Mouse (Mus musculus) megakaryocyte-erythroid progenitor cell, adult 5-6 weeks (primary cell): Measurements from ENCODE around the gene Slc6a12. TPM values are rescaled to one million over a fixed set of nuclear protein-coding genes. Genes with fewer than 3 reads are reported as not detected.

Experiments used
- ATAC-seq: replicated peaks from 2 replicates; pipeline ENCODE4 v1.8.0; 2016; ENCODE audit warnings: mild to moderate bottlenecking, inconsistent platforms; ENCODE audit not compliant: severe bottlenecking, poor library complexity, low FRiP score, low TSS enrichment
- total RNA-seq, 2 experiments: library from RNA; stranded (forward) in 1 of 2; stranded (reverse) in 1 of 2; fragments of 200-1000, 215-1000 nt in 1 of 2; fragments of >200 nt in 1 of 2; fragmentation: Nextera tagmentation in 1 of 2; gene quantifications; 2 replicates each; pipeline ENCODE4 v1.2.3; 2014 to 2017

The Slc6a12 gene
- total RNA-seq, 2 experiments from 2014 or later: not detected

DNA sequence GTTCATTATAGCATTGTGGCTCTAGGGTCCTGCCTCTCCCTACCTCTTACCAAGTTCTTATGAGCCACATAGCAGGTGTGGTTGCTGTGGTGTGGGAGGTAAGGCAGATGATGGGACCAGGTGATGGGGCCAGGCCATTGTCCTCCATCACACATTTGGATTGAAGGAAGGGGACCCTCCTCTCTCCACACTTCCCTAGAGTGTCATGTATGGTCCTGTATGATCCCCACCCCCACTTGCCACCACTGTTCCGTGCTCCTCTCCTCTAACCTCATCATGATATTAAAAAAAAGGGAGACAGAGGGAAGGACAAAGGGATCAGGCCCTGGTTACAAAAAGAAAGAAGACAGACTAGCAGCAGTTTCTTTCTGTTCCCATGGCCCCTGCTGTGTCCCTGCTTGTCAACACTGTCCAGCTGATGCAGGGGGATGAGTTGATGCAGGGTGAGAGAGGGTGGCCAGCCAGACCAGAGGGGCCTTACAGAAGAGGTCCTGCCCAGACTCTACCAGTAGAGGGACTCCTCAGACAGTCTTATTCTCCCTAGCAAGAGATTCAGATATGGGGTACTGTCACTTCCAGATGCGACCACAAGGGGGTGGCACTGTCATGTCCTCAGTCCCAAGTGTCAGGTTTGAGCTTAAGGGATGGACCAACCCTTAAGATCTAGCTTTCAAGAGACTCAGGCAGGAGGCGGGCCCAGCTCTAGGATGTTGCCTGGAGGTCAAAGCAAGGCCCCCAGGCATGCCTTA, 4.9 kb upstream of the Slc6a12 start:
- peak; percentile 89 for ATAC-seq

DNA sequence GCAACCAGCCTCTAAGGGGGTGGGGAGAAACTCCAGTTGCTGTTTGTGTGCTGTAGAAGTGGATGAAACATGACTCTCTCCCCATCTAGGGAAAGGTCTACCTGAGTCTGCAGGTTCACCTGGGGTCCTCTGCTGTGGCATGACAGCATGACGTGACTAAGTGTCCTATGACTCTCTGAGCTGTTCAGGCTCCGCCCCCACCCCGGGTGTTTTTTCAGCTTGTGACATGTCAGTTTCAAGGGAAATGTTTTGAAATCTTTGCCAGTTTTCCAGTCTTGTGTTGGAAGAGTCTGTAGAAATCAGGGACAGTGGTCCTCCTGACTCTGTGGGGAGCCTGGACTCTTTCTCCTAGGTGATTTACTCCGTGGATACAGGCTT, 4.4 kb upstream of the Slc6a12 start:
- ATAC-seq: no peak

DNA sequence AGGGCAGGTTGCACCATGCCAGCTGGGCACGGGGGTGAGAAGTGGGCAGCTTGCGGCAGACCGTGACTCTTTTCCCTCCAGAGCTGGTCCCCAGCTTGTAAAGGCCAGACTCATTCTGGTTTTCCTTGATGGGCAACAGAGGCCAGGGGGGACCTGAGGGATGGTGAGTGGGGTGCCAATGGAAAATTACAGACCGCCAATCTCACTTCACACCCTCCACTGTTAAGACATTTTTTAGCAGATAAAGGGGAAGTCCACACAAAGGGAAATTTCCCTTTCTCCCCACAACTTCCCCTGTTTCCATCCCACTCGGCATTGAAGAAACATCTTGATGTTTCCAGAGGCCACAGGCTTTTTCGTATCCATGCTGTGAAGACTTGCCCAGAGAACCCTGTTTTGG, 1.2 kb upstream of the Slc6a12 start:
- ATAC-seq: no peak

DNA sequence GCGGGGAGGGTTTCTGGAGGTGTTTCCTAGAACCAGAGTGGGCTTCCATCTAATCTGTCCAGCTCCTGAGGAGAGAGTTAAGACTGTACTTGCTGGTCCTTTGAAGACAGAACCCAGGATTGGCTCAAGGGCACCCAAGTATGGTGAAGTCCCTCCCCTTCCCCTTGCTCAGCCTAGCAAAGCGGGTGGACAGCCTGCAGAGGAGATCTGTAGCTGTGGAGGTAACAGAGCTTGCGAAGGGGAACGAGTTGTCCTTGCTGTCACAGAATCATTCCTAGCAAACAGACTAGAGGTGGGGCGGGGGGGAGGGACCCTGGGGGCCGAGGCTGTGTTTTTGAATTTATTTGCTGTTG, 871 bp downstream of the Slc6a12 start:
- ATAC-seq: no peak

DNA sequence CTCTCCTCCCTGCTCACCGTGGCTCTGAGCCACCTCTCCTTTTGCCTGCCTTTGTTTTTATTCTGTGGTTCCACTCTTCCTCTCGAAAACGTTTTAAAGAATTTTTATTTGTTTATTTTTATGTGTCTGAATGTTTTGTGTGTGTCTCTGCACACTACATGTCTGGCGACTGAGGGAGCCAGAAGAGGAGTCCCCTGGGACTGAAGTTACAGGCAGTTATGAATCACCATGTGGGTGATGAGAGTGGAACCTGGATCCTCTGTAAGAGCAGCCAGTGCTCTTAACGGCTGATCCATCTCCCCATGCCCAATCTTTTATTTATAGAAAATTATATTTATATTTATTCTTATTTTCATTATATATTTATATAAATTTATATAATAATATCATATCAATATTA, 1.5 kb downstream of the Slc6a12 start:
- no peak for ATAC-seq

DNA sequence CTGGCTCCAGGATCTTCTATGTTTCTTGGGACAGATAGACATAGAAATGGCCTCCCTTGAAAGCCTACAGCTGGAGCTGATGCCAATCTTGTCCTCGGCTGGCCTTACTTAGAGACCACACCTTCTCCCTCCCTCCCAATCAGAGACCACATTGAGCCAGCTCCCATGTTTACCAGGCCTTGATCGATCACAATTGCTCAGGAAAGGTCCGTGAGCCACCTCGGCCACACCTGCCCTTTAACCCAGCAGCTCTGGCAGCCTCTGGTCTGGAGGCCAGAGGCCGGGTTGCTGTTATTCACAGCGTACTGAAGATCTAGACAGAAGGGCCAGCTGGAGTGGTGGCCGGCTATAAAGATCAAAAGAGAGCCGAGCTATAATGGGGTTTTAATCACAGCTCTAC, 3.6 kb downstream of the Slc6a12 start:
- no peak for ATAC-seq

DNA sequence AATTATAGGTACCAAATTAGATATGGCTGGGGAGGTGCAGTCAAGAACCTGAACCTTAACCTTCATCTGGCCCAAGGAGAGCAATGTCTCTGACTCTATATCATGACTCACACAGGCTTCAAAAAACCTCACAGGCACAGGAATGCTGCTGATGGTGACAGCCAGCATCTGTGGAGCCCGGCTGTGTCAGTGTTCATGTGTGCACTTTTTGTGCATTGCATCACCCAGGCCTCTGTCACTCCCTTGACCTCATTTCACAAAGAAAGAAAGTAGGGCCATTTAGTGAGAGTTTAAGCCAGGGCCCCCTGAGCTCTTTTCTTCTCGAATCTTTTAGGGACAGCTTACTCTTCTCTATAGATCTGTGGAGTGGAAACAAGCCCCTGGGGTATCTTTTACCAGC, 9.4 kb downstream of the Slc6a12 start:
- ATAC-seq: no peak

DNA sequence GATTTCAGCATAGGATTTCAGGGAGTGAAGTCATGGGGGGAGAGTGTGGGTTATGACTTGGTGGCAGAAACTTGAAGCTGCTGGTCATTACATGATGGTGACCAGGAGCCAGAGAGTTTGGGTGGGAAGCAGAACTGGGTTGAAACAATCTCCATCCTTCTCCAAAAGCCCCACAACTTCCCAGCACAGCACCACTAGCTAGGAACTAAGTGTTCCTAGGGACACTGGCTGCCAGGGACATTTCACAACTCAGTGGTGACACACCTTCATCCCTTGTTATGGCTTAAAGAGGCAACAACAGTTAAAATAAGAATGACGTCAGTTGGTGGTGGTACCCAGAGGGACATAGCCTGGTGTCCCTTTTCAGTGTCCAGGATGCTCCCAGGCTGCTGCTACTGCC, 13.2 kb downstream of the Slc6a12 start:
- no peak for ATAC-seq

DNA sequence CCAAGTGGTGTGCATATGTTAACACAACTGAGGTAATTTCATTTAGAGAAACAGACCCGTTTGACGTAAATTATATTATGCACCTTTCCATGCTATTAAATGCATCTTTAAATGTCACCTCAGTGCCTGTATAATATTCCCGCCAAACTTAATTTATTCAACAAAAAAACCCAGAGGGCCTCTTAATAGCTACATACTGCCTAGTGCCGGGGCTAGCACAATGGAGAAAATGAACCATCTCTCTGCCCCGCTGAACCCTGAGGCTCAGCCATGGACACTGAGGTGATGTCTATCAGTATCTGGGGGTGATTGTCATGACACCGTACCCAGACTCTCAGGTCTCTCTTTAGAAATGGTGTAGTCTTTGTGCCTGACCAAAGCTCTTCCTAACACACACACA, 14.4 kb downstream of the Slc6a12 start:
- ATAC-seq: no peak

DNA sequence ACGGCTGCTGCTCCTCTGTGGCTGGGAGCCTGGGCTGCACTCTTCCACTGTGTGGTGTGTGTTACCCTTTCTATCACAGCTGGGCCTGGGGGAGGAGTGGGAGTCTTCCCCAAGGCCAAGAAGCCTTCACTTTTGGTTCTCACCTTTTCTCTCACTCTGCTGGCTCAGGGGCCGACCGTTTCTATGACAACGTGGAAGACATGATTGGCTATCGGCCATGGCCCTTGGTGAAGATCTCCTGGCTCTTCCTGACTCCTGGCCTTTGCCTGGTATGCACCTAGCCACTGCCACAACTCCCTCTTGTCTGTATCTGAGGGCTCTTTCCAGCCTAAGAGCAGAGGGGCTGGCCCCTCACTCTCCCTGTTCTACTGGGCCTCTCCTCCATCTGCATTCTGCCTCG, 20.2 kb downstream of the Slc6a12 start:
- ATAC-seq: no peak

DNA sequence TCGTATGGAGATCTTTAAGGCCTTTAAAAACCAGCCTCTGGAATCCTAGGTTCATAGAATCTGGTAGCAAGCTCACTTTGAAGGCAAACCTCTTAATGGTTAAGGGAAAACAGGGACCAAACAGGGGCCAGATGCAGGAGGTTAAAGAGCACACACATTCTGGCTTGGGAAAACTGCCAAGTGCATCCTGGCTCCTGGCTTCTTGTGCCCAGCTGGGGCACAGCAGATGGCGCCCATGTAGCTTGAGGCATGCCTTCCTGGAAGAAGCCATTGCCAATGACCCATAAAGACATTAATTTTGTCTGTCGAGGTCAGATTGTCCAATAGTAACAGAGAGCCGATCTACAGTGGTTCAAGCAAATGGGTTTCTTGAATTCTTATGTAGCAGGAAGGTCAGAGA, 21.1 kb downstream of the Slc6a12 start:
- no peak for ATAC-seq

DNA sequence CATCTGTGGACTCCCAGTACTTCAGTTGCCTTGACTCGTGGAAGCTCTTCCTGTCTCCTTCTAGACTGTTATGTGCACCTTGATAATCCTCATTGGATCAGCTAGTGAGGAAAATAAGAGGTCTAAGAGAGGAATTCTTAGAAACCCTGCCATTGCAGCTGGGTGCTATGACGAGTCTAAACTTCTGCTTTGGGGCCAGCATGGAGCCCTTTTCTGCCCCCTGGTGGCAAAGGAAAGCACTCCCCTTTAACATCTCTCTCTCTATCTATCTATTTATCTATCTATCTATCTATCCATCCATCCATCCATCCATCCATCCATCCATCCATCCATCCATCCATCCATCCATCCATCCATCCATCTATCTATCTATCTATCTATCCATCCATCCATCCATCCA, 23.7 kb downstream of the Slc6a12 start:
- ATAC-seq: 0 out of 2 replicates have a peak, but pooled peaks have one; percentile 50

DNA sequence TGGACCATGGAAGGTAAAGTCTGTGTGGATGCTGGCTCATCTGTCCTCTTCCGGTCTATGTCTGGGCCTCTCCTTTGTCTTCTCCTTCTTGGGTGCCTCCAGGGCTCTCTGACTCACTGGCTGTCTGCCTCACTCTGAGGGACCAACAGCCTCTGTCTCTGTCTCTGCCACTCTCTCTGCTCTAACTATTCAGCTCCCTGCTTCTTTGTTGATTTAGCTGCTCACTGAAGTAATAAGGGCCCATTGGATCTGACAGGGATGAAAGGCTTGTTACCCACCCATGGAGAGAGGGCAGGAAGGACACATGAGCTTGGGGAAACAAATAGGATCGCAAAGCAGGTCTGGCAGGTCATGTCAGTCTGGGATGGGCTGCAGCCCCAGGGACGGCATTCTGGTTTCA, 24.2 kb downstream of the Slc6a12 start:
- ATAC-seq: no peak

DNA sequence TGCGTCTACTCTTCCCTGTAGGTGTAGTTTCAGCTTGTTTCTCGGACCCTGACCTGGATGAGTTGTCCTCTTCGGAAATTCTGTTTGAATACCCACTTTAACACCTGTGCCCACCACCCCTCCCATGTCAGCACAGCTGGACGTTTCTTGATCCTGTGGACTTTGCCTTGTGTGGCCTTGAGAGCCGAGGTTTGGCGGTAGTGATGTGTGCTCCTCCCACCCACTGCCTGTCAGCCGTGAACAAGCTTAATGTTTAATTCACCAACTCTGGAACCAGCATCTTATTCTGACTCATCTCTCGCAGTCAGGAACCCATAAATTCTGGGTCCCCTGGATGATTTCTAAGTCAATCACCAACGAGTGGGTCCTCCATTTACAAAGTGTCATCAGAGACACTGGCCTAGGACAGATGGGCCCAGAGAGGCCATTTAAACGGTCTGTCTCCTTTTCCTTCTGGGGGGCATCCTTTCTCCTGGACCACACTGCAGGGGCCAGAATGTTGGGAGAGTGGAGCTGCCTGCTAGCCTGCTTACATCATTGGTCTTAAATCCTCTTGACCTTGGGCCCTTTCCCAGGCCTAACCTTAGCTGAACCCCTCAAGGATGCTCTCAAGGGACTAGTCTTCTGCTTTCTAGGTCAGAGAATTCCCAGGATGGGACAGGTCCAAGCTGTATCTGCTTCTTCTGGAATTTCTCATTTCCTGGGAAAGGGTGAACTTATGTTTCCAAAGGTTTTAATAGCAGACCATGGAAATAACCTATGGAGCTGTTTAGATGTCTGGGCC, 28.5 kb downstream of the Slc6a12 start:
- no peak for ATAC-seq

DNA sequence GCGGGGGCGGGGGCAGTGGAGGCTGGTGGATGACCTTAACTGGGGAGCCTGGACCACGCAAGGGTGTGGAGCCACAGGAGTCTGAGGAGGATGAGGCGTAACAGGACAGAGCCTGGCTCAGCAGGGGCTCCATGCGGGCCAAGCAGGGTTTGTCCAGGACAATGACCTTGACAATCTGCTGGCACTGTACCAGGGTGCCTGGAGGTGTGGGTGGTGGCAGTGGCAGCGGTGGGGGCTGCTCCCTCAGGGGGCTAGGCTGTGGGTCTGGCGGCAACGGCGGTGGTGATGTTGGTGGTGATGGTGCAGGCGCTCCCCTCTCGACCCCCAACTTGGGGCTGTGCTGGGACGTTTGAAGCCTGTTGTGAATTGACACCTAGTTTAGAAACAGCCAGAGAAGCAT, 33.3 kb downstream of the Slc6a12 start:
- ATAC-seq: no peak

DNA sequence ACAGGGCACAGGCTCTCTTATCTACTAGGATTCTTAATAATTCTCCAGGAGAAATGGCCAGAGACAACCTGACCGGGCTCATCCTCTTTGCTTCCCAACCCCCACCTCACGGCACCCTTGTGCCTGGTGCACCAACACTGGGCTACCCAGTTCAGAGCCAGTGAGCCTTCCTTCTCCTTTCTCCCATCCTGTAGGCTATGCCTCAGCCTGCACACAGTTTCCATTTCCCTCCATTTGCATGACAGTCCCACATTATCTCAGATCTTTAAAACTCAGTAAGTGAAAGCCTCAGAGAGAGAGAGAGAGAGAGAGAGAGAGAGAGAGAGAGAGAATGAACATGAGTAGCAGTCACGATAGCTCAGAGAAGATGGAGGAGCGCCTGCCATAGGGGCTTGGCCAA, 35.4 kb downstream of the Slc6a12 start:
- ATAC-seq: no peak

DNA sequence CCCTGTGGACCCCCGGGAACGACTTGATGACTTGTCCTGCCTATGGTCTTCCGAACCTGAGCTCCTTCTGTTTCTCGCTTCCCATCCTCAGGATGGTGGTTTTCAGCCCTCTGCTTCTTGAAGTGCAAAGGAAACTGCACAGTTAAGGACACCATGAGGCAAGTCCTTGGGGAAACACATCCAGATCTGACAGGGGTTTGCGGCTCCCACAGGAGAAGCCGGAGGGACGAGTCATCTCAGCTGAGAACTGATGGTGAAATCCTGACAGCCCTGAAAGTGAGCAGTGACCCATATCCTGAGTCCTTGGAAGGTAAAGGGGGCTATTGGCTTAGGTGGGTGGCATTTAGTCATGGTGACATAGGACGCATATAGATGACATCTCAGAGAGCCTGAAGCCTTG, 37.7 kb downstream of the Slc6a12 start:
- ATAC-seq: no peak

DNA sequence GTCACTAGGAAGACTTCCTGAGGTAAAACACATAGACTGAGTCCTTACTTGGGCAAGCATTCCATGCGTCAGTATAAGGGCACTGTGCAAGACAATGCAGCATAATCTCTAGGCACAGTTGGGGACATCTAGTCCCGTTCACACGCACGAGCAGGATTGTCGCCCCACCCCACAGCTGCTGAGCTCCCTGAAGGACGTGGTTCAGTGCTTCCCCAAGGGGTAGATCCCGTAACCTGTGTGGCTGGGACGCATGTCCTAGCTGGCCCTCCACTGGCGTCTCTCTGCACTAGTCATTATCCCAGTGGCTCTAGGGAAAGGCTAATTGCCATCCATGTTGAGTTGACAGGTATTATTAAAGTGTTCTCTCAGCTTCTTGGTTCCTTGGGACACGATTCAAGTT, 39.2 kb downstream of the Slc6a12 start:
- ATAC-seq: no peak

DNA sequence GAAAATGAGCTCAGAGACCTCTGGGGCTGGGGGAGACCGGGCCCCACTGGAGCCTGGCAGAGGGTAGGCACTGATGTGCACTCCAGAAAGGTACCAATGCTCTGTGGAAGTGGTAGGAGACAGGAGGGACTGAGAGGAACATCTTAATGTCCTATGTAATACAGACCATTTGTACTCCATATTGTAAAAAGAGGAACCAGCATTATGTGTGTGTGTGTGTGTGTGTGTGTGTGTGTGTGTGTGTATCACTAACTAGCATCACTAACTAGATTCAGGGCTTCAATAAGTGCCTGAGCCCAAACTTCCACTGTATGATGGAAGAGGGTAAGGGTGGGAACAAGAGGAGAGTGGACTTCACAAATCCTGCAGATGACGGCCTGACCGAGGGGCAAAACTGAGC, 42.5 kb downstream of the Slc6a12 start:
- ATAC-seq: no peak

DNA sequence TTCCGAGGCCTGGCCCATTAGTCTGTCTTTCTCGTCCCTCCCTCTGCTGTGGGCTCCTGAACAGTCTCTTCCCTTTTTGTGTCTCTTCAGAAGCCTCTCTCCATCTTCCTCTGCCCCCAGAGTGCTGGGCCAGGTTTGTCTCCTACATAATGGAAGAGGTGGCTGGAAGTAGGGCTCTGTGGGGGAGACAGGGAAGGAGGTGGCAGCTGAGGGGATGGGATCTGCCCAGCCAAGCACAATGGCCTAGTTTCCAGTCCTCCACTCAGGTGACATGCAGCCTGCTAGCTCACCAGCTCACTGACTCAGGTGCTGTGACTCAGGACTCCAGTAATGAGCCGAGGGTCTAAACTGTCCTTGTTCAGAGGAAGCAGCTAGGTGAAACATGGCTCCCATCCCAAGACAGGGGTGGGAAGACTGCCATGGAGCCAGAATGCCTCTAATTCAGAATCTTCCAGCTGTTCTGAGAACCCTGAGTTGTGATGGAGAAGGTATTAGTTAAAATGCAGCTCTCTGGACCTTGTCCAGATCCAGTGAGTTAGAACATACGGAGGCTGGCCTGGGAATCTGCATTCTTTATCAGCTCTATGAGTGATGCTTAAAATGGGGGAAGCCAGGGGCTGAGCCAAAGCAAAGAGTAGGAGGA, 49.9 kb downstream of the Slc6a12 start:
- ATAC-seq: no peak

DNA sequence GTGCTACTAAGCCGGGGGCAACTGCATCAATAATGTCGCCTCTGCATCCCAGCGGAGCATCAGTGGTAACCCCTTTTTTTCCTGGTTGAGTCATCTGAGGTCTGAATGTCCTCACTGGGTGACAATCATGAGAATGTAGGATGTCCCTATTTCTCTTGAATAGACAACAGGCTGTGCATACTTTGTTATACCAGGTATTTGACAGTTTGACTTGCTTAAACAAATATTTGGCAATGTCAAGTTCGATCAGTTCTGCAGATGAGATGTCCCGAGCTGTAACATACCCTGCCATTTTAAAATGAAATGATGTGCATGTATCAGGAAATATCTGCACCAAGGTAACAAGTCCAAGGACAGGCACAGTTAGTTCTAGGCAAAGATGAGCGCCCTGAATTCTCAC, 58.3 kb downstream of the Slc6a12 start:
- ATAC-seq: no peak
